Comparison of ENCODE assay signal across 14 mouse cellular contexts in the genomic region with DNA sequence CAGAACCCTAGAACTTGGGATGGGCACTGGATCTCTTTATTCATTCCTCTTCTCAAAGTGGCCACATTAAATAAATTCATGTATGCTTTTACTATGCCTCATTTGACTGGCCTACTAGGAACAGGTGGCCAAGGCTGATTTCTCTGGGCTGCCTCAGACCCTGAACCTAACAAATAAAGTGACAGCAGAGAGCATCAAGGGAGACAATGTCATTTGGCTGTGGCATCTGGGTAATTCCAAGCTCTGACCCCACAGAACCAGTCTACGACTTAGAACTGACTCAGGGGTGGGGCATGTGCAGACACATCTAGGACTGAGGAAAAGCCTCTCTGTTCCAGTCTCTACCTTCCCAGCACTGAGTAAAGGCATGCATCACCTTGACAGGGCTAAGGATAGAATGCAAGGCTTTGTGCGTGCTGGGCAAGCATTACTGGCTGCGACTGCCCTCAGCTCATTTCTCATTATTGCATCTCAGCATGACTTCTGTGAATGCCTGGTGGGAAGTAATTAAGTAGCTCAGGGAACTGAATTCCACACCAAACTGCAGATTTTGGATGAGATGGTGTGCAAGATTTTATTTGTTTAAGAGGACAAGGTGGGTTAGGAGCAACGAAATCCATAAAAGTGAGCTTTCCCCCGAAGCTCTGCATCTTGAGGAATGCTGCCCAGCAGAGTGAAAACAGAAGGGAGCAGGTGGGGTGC. TPM values are rescaled to one million over a fixed set of nuclear protein-coding genes. Genes with fewer than 3 reads are reported as not detected.
A peak's percentile ranks its signal among the peaks of the same experiment; 100 is the strongest.
DNase-seq lines count a peak whose midpoint lies in the region; ATAC-seq and TF ChIP-seq lines count a peak whose summit lies in the region.
"Had no signal": no experiment of that assay in that cellular context is flagged by ENCODE, and none has a peak within 500 bp of the region (broad histone marks: within the 10 kb centered on the region; RNA-seq: fewer than 3 reads in every experiment).

No protein-coding gene starts in this region.

- H3K4me3 ChIP-seq in hindbrain, postnatal 0 days (ENCODE audit: low read length), result no peak overlapping the region
- H3K4me3 ChIP-seq in kidney, embryonic 16.5 days (ENCODE audit: low read length), result no peak overlapping the region
- H3K4me3 ChIP-seq: erythroblast, embryonic 14.5 days; kidney, embryonic 15.5 days; myocyte had no signal

- no peaks in the 10 kb centered on the region for H3K4me1 ChIP-seq in hindbrain, postnatal 0 days (ENCODE audit: insufficient read depth, low read length)
- H3K4me1 ChIP-seq in kidney, embryonic 16.5 days (ENCODE audit: insufficient read depth, low read length), result no peaks in the 10 kb centered on the region

- no peak for TF ChIP-seq CTCF in hindbrain, postnatal 0 days (IDR thresholded peaks at IDR 0.05; ENCODE audit: low read depth)

- WGBS in hindbrain, postnatal 0 days, result 14% methylated on average over 5 of the region's 5 CpGs
- 49% methylated on average over 5 of the region's 5 CpGs for WGBS in kidney, embryonic 16.5 days

- ATAC-seq in cerebellum, adult (ENCODE audit: insufficient number of reproducible peaks, low FRiP score, low TSS enrichment), result peak; percentile 85
- peak; percentile 70 for ATAC-seq in hindbrain, postnatal 0 days
- no peak for ATAC-seq in kidney, embryonic 16.5 days (ENCODE audit: low FRiP score, low TSS enrichment)

- no peak for DNase-seq in cerebellum, postnatal 4 days (ENCODE audit: low spot score in 2 of 2)
- peak; percentile 61 for DNase-seq in Muller cell, postnatal 12 days (ENCODE audit: inconsistent ontology term)
- peak; percentile 81 for DNase-seq in cerebellum, adult 9-11 months
- peak; percentile 52 for DNase-seq in hindbrain, postnatal 0 days (ENCODE audit: low spot score)
- DNase-seq in testis, postnatal 10 days (ENCODE audit: low spot score), result no peak
- no peak for DNase-seq in spleen, adult 12 weeks (ENCODE audit: low spot score)
- DNase-seq: gastrocnemius, postnatal 14 days; spleen, adult 18-20 months had no signal

- H3K9me3 ChIP-seq in hindbrain, postnatal 0 days (ENCODE audit: low read length), result no peaks in the 10 kb centered on the region
- H3K9me3 ChIP-seq in kidney, embryonic 16.5 days (ENCODE audit: low read length), result no peaks in the 10 kb centered on the region
- H3K9me3 ChIP-seq: kidney, embryonic 15.5 days had no signal

- H3K36me3 ChIP-seq in hindbrain, postnatal 0 days (ENCODE audit: insufficient read depth, low read length), result no peaks in the 10 kb centered on the region
- H3K36me3 ChIP-seq in kidney, embryonic 16.5 days (ENCODE audit: insufficient read depth, low read length), result no peaks in the 10 kb centered on the region
- H3K36me3 ChIP-seq: kidney, embryonic 15.5 days had no signal

- no peak overlapping the region for H3K27ac ChIP-seq in hindbrain, postnatal 0 days
- no peak overlapping the region for H3K27ac ChIP-seq in kidney, embryonic 16.5 days (ENCODE audit: low read length)
- H3K27ac ChIP-seq: kidney, embryonic 15.5 days had no signal

- H3K27me3 ChIP-seq in hindbrain, postnatal 0 days (ENCODE audit: insufficient read depth, low read length), result no peaks in the 10 kb centered on the region
- no peaks in the 10 kb centered on the region for H3K27me3 ChIP-seq in kidney, embryonic 16.5 days (ENCODE audit: insufficient read depth, low read length)
- H3K27me3 ChIP-seq: kidney, embryonic 15.5 days had no signal

- H3K4me2 ChIP-seq in hindbrain, postnatal 0 days (ENCODE audit: low read depth, low read length), result no peak overlapping the region
- no peak overlapping the region for H3K4me2 ChIP-seq in kidney, embryonic 16.5 days (replicated peaks; ENCODE audit: low read depth, low read length)
- H3K4me2 ChIP-seq: heart, embryonic 11.5 days; kidney, embryonic 15.5 days had no signal

- no peak overlapping the region for H3K9ac ChIP-seq in hindbrain, postnatal 0 days (replicated peaks; ENCODE audit: low read length)
- H3K9ac ChIP-seq in kidney, embryonic 16.5 days (replicated peaks; ENCODE audit: low read length), result no peak overlapping the region
- H3K9ac ChIP-seq: kidney, embryonic 15.5 days had no signal

RNA-seq across cellular contexts. Expression of a gene that starts 17.1 kb away (rescaled TPM):
- total RNA-seq in hindbrain, postnatal 0 days (2014; rRNA removed), result 2.2 and 5.5 TPM in 2 replicates
- 2.3 and 2.7 TPM in 2 replicates for polyA plus RNA-seq in hindbrain, postnatal 0 days (2015; fragmentation: Nextera tagmentation; extraction: Ambion mirVana)
- 16.1 and 16.9 TPM in 2 replicates for polyA plus RNA-seq in kidney, embryonic 16.5 days (2015; fragmentation: Nextera tagmentation; extraction: Ambion mirVana)
- polyA plus RNA-seq: erythroblast, embryonic 14.5 days had no signal

RNA-seq across cellular contexts. Expression of a gene that starts 54.5 kb away (rescaled TPM):
- total RNA-seq in hindbrain, postnatal 0 days (2014; rRNA removed), result 10.5 and 13.5 TPM in 2 replicates
- 16.0 and 18.6 TPM in 2 replicates for polyA plus RNA-seq in hindbrain, postnatal 0 days (2015; fragmentation: Nextera tagmentation; extraction: Ambion mirVana)
- 43.3 and 55.4 TPM in 2 replicates for polyA plus RNA-seq in kidney, embryonic 16.5 days (2015; fragmentation: Nextera tagmentation; extraction: Ambion mirVana)

Comparison
In these comparisons a context has a peak if more than half of its experiments do, and no peak if none do; other contexts are left out.
1. DNase-seq: peak in Muller cell, postnatal 12 days (single experiment), cerebellum, adult 9-11 months (single experiment) and hindbrain, postnatal 0 days (single experiment); none in cerebellum, postnatal 4 days (0 of 2), testis, postnatal 10 days (single experiment) and spleen, adult 12 weeks (single experiment).